Mouse (Mus musculus) erythroid progenitor cell, adult 5-6 weeks (primary cell): ENCODE measurements around the gene Sntb2. TPM values are rescaled to one million over a fixed set of nuclear protein-coding genes. Genes with fewer than 3 reads are reported as not detected.
A peak's percentile ranks its signal among the peaks of the same experiment; 100 is the strongest.
"Not testable (repeated sequence)": the region's sequence is repeated elsewhere in the genome, so short reads cannot be mapped to it uniquely, and the experiment has no call there.

Experiments
- ATAC-seq: replicated peaks from 2 replicates; pipeline ENCODE4 v1.8.0; 2016; ENCODE audit warnings: moderate number of reproducible peaks, mild to moderate bottlenecking, moderate TSS enrichment, inconsistent platforms; ENCODE audit not compliant: poor library complexity, low FRiP score, severe bottlenecking
- total RNA-seq, 2 experiments: library from RNA; stranded (forward) in 1 of 2; stranded (reverse) in 1 of 2; fragments of 150-400 nt in 1 of 2; fragments of 186-747, 209-891 nt in 1 of 2; gene quantifications; 2 replicates each; pipeline versions ENCODE4 v1.2.3 to v1.2.4; 2015 to 2017; ENCODE audit warnings: low replicate concordance in 2 of 2

Sntb2 gene
- total RNA-seq, 2 experiments from 2014 or later = 0.76 to 1.7 TPM

DNA sequence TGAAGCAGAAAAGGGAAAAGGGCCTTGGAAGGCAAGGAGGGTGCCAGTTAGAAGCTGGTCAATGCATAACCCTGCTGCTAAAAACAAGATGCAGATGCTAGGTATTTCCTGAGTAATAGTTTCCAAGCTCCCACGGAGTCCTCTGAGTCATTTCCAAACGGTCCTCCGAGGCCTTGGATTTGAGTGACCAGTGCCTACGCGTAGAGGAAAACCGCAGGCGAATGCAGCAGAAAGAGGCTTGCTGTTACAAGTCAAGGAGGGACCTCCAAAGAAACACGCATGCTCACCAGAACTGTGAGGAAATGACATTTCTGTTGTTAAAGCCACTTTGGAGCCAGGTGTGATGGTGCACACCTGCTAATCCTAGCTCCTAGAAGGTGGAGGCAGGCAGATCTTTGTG is 87.9 kb downstream of the Sntb2 start:
- ATAC-seq = no peak

DNA sequence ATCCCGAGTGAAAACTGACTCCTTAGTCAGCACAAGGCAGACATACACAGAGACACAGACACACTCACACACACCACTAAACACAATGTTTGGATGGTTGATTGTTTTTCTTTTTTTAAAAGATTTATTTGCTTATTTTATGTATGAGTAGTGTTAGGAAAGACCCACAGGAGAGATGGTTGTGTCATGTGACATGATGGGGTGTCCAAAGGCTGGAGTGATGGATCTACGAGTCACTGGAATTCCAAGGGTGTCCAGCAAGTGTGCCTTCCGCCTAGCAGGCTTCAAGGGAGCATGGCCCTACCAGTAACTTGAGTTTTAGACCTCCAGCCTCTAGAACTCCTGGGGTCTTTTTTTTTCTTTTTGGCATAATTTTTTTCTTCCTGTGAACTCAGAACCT is 93.8 kb downstream of the Sntb2 start:
- ATAC-seq = no peak

- no peak for ATAC-seq
These were observed 94.5 kb downstream of the Sntb2 start for GRCm38 (mm10) chr8:107030058-107030457.

DNA sequence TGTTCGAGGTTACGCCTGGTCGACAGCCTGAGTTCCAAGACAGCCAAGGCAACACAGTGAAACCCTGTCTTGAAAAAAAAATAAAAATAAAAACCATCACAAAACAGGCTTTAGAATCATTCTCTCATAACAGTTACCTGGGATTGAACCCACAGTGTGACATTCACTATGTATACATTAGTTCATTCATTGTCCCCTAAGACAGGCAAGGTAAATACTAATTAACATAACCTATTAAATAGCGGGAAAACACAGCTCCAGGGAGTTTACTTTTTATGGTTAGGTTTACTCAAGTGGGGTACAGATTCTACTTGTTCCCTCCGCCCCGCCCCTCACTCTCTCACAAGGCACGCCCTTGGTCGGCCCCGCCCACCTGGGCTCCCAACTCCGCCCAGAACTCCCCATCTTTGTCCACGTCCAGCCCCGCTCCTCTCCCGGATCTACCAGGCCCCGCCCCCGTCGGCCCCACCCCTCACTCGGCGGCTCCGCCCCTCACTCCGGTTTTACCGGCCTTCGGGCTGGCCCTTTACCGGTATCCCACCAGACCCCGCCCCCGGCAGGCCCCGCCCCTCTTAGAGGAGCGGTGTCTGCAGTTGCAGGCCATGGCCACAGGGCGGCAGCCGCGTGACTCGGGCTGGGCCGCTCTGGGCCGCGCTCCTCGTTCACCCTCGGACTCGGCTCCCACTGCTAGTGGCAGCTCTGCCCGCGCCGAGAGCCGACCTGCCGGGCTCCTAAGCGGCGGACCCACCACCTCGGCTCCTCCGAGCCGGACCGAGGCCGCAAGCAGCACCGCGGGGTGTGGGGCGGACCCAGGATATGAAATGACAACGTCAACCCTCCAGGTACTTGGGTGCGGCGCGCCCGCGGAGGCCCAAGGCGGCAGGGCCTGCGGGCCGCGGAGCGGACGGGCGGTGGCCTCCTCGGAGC is 95.4 kb downstream of the Sntb2 start, which contains the start of gene Vps4a:
Vps4a (plus strand) TSS at position 573 of the 927 bp plus-strand sequence.
- ATAC-seq = peak; percentile 88

GRCm38 (mm10) chr8:107031577-107032090 is 96.1 kb downstream of the Sntb2 start:
- peak; percentile 70 for ATAC-seq

GRCm38 (mm10) chr8:107033609-107034008 is 98.1 kb downstream of the Sntb2 start:
- not testable (repeated sequence) for ATAC-seq

GRCm38 (mm10) chr8:107035641-107036040 is 100.1 kb downstream of the Sntb2 start:
- no peak for ATAC-seq

- no peak for ATAC-seq
These were observed 101.1 kb downstream of the Sntb2 start for GRCm38 (mm10) chr8:107036626-107037025.

DNA sequence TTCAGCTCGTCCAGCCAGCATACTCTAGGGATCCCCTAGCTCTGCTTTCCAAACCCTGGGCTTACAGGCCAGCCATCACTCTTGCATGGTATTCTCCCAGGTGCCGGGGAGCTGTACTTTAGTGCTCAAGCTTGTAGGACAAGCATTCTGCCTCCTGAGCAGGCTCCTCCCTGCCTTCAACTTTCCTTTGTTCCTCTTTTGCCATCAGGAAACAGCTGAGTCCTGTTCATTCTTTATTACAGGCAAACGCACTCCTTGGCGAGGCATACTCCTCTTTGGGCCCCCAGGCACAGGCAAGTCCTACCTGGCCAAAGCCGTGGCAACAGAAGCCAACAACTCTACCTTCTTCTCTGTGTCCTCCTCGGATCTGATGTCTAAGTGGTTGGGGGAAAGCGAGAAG is 105.1 kb downstream of the Sntb2 start:
- no peak for ATAC-seq

- no peak for ATAC-seq
These were observed 109.9 kb downstream of the Sntb2 start for GRCm38 (mm10) chr8:107045478-107045877.

DNA sequence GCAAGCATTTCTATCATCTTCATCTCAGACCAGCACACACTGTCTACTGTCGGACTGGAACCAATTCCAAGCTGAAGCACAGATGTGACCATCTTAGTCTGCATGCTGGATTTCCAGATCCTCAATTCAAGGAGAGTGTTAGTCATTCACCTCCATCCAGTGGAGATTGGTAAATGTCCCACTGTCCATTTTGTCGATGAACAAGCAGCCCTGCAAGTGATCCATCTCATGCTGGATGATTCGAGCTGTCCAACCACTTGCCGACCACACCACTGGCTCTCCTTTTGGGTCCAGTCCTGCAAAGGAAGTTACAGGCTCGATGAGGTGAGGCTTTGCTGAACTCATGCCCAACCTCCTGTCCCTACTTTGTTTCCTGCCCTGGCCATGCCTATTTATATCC is 111.4 kb downstream of the Sntb2 start:
- ATAC-seq = no peak

DNA sequence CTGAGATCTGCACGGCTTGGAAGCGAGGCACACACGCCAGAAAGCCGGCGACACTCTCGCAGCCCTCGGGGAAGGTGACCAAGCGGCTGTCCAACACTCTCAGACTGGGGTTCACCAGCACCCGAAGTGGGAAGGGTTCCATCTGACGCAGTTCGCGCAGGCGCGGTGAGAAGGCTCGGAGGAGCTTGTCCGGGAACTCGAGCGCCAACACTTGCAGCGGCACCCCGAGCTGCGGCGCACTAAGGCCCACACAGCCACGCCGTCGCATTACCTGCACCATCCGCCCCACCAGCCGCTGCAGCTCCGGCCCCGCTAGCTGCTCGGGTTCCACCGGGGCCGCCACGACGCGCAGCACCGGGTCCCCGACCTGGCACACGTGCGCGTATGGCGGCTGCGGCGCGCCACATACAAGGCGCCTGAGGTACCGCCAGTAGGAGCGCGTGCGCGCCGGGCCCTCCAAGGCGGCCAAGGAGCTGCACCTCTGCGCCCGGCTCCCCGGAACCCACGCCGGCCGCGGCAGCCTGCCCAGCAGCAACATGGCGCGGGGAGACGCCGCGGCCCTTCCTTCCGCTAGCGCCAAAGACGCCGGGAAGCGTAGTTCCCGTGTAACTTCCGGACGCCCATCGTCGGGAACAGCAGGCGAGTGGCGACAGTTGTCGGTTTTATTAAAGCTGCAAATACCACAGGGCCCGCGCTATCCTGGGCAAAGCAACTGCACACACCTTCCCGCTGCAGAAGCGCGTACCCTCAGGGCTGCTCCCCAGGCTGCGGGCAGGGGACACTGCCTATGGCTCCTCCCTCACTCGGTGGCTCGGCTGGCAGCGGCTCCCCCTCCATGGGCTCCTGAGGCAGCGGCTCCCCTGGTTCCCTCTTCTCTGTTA is 112.8 kb downstream of the Sntb2 start, which contains the start of gene Pdf:
Pdf (minus strand) TSS at position 554 of the 881 bp plus-strand sequence.
- peak; percentile 40; the same call in 1 of the 2 replicates for ATAC-seq

DNA sequence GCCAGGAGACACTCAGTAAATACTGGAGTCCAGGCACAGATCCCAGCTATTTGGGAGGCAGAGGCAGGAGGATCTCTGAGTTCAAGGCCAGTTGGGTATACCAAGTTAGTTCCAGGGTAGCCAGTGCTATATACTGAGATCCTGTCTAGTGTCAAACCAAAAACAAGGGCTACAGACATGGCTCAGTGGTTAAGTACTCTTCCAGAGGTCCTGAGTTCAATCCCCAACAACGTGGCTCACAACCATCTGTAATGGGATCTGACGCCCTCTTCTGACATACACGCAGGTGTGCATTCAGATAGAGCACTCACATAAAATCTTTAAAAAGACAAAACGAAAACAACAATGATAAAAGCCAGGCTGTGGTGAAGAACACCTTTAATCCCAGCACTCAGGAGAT is 113.9 kb downstream of the Sntb2 start:
- ATAC-seq = no peak

DNA sequence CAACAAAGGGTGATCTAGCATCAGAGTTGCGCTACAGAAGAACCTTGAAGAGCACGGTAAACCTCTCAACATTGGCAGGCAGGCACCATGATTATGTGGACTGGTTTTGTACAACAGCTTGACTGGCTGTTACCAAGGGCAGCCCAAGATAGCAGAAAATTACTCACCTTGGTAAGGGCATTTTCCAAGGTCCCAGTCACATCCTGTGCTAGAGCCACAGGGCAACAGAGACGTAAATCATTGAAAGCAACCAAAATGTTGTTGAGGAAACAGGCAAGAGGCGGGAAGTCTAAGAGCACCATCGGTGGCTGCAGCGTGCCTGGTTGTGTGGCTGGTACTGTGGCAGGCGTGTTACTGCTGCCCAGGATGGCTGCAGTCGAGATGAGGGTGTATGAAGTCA is 116.5 kb downstream of the Sntb2 start:
- no peak for ATAC-seq

GRCm38 (mm10) chr8:107056076-107056972 is 120.8 kb downstream of the Sntb2 start, which contains the start of the genes Cog8 and Nip7:
TSS of gene Cog8 (minus strand) at chr8:107056689.
TSS of gene Nip7 (plus strand) at chr8:107056877.
- ATAC-seq = peak; percentile 97

GRCm38 (mm10) chr8:107056973-107057369 is 121.4 kb downstream of the Sntb2 start:
- ATAC-seq = peak; percentile 48

DNA sequence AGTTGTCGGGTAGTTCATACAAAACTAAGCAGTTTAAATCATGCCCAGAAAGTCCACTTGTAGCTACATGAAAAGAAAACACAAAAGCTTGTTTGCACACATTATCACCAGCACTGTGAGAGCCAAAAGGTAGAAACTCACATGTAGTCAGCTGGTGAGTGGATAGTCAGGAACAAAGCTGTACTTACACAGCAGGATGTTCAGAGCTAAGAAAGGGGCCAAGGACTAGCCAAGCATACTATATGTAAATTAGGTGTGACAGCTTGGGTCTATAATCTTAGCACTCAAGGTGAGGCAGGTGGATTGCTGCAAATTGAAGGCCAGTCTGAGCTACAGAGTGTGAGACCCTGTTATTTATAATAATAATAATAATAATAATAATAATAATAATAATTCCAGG is 127.1 kb downstream of the Sntb2 start:
- no peak for ATAC-seq

GRCm38 (mm10) chr8:107065511-107066496 is 130.3 kb downstream of the Sntb2 start, which contains the start of gene Tmed6:
TSS of gene Tmed6 (minus strand) at chr8:107065644.
- peak; percentile 86 for ATAC-seq
